Mouse (Mus musculus) limb, embryonic 10.5 days (tissue): ENCODE results near the gene Ddx39b. TPM values are rescaled to one million over a fixed set of nuclear protein-coding genes. Genes with fewer than 3 reads are reported as not detected.

Experiments
- DNase-seq: peaks from one replicate; pipeline ENCODE4 v3.0.0-alpha.2; 2017; ENCODE audit warnings: low spot score
- H3K27ac ChIP-seq: fragments of 300-500 bp; sonication (generic); 2 replicates; pipeline ENCODE4 v1.5.1; 2016; ENCODE audit warnings: mild to moderate bottlenecking
- H3K27me3 ChIP-seq: fragments of 300-500 bp; sonication (generic); 2 replicates; pipeline ENCODE4 v1.6.1; 2016; ENCODE audit warnings: low read depth, mild to moderate bottlenecking; ENCODE audit not compliant: poor library complexity, severe bottlenecking
- H3K36me3 ChIP-seq: fragments of 300-500 bp; sonication (generic); 2 replicates; pipeline ENCODE4 v1.6.1; 2016; ENCODE audit warnings: mild to moderate bottlenecking, moderate library complexity
- H3K4me1 ChIP-seq: fragments of 300-500 bp; sonication (generic); 2 replicates; pipeline ENCODE4 v1.6.1; 2016
- H3K4me3 ChIP-seq: fragments of 300-500 bp; sonication (generic); 2 replicates; pipeline ENCODE4 v1.5.1; 2016; ENCODE audit warnings: mild to moderate bottlenecking, moderate library complexity
- H3K9me3 ChIP-seq: fragments of 300-500 bp; sonication (generic); replicated peaks from 2 replicates; pipeline ENCODE4 v1.6.1; 2016; ENCODE audit warnings: mild to moderate bottlenecking
- WGBS: fragments of 180-500 bp; shearing (Covaris S2); methylation state at CpG from one replicate; pipeline ENCODE4 v1.1.7; 2016; 5-methylcytosine and 5-hydroxymethylcytosine counted together
- polyA plus RNA-seq: library from polyadenylated mRNA; unstranded; fragments of >200 nt; fragmentation: Nextera tagmentation; extraction: Ambion mirVana; gene quantifications from 2 replicates; pipeline ENCODE4 v1.2.1, GENCODE M21; 2016

Gene Ddx39b
- polyA plus RNA-seq, 1 experiment from 2014 or later, result 749 TPM

DNA sequence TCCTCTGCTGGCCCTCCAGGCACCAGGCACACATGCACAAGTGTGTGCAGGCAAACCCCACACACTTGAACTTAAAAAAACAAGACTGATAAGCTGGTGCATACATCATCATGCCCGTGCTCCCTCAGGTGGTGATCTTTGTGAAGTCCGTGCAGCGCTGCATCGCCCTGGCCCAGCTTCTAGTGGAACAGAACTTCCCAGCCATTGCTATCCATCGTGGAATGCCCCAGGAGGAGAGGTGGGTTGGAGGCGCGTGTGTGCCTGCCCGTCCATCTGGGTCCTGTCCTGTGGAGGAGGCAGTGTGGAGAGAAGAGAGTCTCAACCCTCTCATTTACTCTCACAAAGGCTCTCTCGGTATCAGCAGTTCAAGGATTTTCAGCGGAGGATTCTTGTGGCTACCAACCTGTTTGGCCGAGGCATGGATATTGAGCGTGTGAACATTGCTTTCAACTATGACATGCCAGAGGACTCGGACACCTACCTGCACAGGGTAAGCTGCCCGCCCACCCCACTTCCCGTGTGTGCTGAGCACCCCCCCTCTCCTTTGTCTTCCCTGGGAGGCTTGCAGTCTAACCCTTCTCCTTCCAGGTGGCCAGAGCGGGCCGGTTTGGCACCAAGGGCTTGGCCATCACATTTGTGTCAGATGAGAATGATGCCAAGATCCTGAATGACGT is 11.2 kb downstream of the Ddx39b start:
- Histone ChIP-seq H3K9me3 (no peaks in the 10 kb centered on the region), H3K27ac (no peak overlapping the region), H3K4me3 (no peak overlapping the region), H3K4me1 (no peaks in the 10 kb centered on the region; the same call in none of the 2 replicates), H3K36me3 (peaks cover 67% of the 10 kb centered on the region), H3K27me3 (no peaks in the 10 kb centered on the region)
- DNase-seq, result no peak
- 92% methylated on average over 18 of the region's 18 CpGs for WGBS

DNA sequence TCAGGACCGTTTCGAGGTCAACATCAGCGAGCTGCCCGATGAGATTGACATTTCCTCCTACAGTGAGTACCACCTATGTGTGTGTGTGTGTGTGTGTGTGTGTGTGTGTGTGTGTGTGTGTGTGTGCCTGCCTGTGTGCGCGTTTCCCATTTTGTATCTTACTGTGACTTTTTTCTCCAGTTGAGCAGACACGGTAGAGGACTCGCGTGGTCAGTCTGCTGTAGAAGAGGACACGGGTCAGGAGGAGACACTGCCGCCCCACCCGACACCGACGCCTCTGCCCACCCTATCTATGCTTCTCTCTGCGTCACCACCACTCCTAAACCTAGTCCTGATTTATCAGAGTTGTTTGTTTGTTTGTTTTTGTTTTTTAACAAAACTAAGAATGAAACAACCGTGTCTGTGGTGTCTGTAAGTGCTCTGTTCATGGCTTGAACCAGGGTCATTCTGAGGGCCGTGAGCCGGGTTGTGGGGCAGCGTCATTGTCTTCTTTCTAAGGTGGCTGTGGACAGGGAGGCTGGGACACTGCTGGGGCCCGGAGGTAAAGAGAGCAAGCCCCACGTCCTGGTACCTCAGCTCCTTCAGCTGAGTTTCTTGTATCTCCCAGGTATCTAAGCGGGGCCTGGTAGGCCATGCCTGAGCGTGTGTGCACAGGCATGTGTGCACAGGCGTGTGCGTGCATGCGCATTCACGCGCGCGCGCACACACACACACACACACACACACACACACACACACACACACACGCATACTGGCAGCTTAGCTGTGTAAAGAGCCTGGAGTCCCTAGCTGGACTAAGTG is 11.9 kb downstream of the Ddx39b start:
- 88% methylated on average over 32 of the region's 32 CpGs for WGBS
- Histone ChIP-seq H3K9me3 (no peaks in the 10 kb centered on the region), H3K4me3 (no peak overlapping the region), H3K27ac (no peak overlapping the region), H3K4me1 (peaks cover 3% of the 10 kb centered on the region), H3K27me3 (no peaks in the 10 kb centered on the region), H3K36me3 (peaks cover 59% of the 10 kb centered on the region)
- DNase-seq, result no peak

DNA sequence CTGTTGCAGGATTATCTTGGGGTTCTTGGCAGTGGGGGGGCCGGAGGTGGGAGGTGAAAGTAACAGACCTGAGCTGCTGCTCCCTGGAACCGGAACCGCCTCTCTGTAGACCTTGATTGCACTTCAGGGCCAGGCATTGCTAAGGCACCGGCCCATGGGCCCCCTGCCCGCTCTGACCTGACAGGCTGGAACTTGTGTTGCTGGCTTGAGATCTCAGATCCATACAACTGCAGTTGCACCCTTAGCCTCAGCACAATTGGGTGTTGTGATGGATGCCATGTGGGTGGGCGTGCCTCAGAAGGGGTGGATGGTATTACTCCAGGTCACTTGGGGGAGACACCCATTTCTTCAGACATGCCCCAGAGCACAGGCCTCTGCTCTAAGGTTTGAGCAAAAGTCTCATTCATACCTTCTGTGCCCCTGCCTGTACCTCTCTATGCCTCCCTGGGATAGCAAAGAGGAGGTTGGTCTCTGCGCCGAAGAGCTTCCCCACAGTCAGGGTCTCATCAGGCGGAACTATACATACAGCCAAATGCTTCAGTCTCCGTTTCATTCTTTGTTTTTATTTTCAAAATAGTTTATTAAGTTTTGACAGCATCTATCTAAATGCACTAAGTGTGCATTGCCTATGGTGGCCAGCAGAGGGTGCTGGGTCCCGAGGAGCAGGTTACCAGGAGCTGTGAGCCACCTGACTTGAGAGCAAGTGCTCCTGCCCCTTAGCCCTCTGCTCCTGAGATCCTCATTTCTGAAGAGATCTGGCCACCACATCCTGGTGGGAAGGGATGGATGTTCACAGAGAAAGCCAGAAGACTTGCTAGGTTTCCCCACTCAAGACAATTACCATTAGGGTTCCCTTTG is 12.9 kb downstream of the Ddx39b start:
- H3K4me3 ChIP-seq, result no peak overlapping the region

DNA sequence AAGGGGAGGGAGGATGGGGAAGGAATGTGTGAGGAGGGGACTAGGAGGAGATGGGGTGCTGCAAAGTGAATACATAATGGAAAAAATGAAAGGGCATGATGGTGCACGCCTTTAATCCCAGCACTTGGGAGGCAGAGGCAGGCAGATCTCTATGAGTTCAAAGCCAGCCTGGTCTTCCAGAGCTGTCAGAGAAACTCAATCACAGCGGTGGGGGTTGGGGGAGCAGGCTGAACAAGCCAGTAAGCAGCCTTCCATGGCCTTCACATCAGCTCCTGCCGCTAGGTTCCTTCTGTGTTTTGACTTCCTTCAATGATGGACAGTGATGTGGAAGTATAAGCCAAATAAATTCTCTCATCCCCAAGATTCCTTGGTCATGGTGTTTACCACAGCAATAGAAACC is 13.8 kb downstream of the Ddx39b start:
- Histone ChIP-seq H3K9me3 (no peaks in the 10 kb centered on the region), H3K36me3 (peaks cover 41% of the 10 kb centered on the region), H3K4me3 (no peak overlapping the region), H3K27me3 (peaks cover 5% of the 10 kb centered on the region; the same call in 1 of the 2 replicates), H3K27ac (no peak overlapping the region), H3K4me1 (peaks cover 3% of the 10 kb centered on the region; the same call in 1 of the 2 replicates)
- WGBS, result 74% methylated on average over 3 of the region's 3 CpGs
- DNase-seq, result no peak

More for the DNA sequence above, 12.9 kb downstream of the Ddx39b start:
- Histone ChIP-seq H3K4me1 (peaks cover 3% of the 10 kb centered on the region), H3K36me3 (peaks cover 50% of the 10 kb centered on the region), H3K27me3 (no peaks in the 10 kb centered on the region), H3K9me3 (no peaks in the 10 kb centered on the region), H3K27ac (no peak overlapping the region)
- 58% methylated on average over 11 of the region's 11 CpGs for WGBS
- peak; percentile 60 for DNase-seq

DNA sequence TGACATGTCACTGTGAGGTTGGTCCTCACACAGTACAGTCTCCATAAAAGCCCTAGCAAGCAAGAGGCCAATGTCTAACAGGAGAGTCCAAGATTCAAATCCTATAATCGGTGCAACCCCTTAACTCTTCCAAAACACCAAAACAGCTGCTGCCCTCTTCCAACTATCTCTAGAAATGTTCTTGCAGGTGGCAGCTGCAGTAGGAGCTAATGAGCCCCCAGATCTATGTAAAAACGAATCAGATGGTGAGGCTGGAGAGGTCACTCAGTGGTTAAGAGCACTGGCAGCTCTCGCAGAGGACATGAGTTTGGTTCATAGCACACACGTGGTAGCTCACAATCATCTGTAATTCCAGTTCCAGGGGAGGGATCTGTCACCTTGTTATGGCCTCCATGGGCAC is 14.2 kb downstream of the Ddx39b start:
- peaks cover 9% of the 10 kb centered on the region for H3K27me3 ChIP-seq
- H3K9me3 ChIP-seq, result no peaks in the 10 kb centered on the region
- peaks cover 37% of the 10 kb centered on the region for H3K36me3 ChIP-seq
- no peak for DNase-seq
- WGBS, result 65% methylated on average over 4 of the region's 4 CpGs
- peaks cover 3% of the 10 kb centered on the region; the same call in 1 of the 2 replicates for H3K4me1 ChIP-seq
- H3K27ac ChIP-seq, result no peak overlapping the region
- no peak overlapping the region for H3K4me3 ChIP-seq

DNA sequence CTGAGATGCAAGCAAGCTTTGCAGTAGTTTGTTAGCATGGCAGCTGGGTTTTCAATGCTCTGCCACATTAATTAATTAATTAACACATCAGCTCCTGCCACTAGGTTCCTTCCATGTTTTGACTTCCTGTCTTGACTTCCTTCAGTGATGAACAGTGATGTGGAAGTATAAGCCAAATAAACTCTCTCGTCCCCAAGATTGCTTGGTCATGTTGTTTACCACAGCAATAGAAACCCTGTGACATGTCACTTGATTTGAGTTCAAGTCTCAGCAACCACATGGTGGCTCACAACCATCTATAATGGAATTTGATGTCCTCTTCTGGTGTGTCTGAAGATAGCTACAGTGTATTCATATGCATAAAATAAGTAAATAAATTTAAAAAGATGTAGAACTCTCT is 15.8 kb downstream of the Ddx39b start:
- no peak for DNase-seq
- H3K9me3 ChIP-seq, result no peaks in the 10 kb centered on the region
- H3K27ac ChIP-seq, result no peak overlapping the region
- H3K36me3 ChIP-seq, result peaks cover 22% of the 10 kb centered on the region
- 87% methylated on average over 1 of the region's 1 CpGs for WGBS
- H3K4me3 ChIP-seq, result no peak overlapping the region
- peaks cover 26% of the 10 kb centered on the region for H3K27me3 ChIP-seq
- H3K4me1 ChIP-seq, result peaks cover 3% of the 10 kb centered on the region; the same call in 1 of the 2 replicates

DNA sequence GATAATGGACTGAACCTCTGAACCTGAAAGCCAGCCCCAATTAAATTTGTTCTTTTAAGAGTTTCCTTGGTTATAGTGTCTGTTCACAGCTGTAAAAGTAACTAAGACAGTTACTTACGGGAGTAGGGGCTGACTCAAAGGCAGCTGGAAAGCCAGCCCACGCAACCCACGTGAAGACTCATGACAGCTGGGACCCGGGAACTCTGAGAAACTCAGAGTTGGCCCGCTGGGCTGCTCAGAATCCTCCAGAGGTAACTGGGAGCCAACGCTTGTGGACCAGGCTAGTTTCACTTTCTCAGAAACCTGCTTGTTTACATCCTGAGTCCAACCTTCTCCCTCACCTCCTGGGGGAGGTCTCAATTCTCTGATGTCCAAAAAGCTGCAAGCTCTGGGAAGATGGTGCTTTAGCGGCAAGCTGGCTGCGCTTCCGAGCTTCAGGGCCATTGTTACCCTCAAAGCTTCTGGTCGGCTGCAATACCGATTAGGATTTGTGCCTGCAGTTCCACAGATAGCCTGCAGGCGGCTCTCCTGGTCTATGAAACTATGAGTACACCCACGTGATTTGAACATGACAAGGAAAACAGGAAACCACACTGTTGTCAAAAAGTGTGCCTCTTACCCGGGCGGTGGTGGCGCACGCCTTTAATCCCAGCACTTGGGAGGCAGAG is 16.4 kb downstream of the Ddx39b start:
- Histone ChIP-seq H3K4me1 (peaks cover 9% of the 10 kb centered on the region), H3K36me3 (peaks cover 16% of the 10 kb centered on the region), H3K27ac (no peak overlapping the region), H3K27me3 (peaks cover 32% of the 10 kb centered on the region), H3K9me3 (no peaks in the 10 kb centered on the region), H3K4me3 (peak overlapping the region; percentile 30; the same call in 1 of the 2 replicates)
- DNase-seq, result peak; percentile 85
- WGBS, result 16% methylated on average over 17 of the region's 17 CpGs

DNA sequence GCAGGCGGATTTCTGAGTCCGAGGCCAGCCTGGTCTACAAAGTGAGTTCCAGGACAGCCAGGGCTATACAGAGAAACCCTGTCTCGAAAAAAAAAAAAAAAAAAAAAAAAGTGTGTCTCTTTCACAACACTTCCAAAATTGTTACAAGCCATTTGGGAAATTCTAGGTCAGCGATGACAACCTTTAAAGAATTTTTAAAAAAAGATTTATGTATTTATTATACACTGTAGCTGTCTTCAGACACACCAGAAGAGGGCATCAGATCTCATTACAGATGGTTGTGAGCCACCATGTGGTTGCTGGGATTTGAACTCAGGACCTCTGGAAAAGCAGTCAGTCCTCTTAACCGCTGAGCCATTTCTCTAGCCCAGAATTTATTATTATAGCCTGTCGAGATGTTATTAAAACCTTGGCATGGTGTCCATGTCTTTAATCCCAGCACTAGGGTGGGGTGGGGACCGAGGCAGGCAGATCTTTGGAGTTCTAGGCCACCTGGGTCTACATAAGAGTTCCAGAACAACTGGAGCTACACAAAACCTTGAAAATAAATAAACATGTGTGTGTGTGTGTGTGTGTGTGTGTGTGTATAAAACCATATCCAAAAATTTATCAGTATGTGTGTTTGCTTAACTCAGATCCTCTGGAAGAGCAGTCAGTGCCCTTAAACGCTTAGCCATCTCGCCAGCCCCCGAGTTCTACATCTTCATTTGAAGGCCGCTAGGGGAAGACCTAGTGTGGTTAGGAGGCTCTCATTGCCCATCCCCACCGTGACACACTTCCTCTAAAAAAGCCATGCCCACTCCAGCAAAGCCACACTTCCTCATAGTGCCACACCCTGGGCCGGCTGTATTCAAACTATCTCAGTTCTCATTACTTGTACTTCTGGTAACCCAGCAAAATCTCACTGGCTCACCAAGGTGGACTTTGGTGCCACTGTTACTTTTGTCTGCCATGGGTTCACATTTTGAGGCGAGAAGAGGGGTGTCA is 17.2 kb downstream of the Ddx39b start:
- DNase-seq, result no peak
- H3K4me1 ChIP-seq, result peaks cover 17% of the 10 kb centered on the region
- H3K9me3 ChIP-seq, result no peaks in the 10 kb centered on the region
- peaks cover 8% of the 10 kb centered on the region for H3K36me3 ChIP-seq
- 63% methylated on average over 14 of the region's 14 CpGs for WGBS
- peaks cover 40% of the 10 kb centered on the region for H3K27me3 ChIP-seq
- H3K27ac ChIP-seq, result no peak overlapping the region
- H3K4me3 ChIP-seq, result no peak overlapping the region

DNA sequence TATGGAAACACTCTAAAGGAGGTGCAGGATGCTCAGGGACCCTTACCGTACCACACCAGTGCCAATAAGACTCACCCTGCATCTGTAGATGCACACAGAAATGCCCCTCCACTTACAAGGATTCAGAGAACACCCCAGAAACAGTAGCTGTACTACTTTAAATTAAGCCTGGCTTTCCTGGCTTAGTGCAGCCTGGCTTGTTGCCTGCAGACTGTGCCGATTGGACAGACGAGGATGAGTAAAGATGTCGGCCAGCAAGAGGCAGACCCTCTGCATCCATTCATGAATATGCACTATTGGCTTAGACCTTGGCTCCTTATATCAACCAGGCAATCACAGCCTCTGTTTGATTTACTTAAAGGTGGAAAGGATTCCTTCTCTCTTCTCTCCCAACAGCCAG is 18.1 kb downstream of the Ddx39b start:
- Histone ChIP-seq H3K27me3 (peaks cover 48% of the 10 kb centered on the region), H3K9me3 (no peaks in the 10 kb centered on the region), H3K36me3 (no peaks in the 10 kb centered on the region), H3K27ac (no peak overlapping the region), H3K4me1 (peaks cover 20% of the 10 kb centered on the region), H3K4me3 (no peak overlapping the region)
- WGBS, result 81% methylated on average over 4 of the region's 4 CpGs
- DNase-seq, result no peak

DNA sequence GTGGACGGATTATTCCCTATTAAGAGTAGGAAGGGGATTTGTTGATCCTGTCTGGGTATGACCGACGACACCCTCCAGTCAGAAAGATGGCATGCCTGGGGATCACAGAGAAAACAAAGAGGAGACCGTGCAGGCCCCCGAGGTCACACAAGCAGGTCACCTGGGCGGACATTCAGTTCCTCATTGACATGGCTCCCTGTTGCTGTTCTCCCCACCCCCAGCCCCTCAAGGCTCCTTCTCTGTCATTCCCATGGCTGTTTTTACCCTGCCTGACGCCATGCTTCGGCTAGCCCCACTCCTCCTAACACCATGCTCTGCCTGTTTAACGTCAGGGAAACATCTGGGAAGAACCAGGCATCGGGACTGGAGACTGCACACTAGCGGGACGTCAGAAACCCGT is 20.1 kb downstream of the Ddx39b start:
- WGBS, result 71% methylated on average over 13 of the region's 13 CpGs

DNA sequence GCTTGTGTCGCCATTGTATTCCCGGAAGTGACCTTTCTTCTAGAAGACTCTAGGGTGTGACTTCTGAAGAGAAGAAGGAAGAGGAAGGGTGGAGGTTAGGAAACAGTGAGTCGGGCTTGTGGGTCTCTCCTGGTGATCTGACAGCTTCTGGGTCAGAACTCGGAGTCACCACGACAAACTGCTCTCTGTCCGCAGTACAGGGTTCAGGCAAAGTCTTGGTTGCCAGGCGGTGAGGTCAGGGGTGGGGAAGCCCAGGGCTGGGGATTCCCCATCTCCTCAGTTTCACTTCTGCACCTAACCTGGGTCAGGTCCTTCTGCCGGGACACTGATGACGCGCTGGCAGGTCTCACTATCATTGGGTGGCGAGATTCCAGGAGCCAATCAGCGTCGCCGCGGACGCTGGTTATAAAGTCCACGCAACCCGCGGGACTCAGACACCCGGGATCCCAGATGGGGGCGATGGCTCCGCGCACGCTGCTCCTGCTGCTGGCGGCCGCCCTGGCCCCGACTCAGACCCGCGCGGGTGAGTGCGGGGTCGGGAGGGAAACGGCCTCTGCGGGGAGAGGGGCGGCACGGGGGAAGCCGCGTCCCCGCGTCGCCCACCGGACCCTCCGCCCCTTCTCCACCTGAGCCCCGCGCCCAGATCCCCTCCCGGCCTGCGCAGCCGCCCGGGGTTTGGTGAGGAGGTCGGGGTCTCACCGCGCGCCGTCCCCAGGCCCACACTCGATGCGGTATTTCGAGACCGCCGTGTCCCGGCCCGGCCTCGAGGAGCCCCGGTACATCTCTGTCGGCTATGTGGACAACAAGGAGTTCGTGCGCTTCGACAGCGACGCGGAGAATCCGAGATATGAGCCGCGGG is 21.3 kb downstream of the Ddx39b start, which contains the start of gene H2-D1:
TSS of gene H2-D1 (plus strand) at position 67 of the 859 bp plus-strand sequence.
- Histone ChIP-seq H3K4me1 (peaks cover 19% of the 10 kb centered on the region), H3K9me3 (no peaks in the 10 kb centered on the region), H3K4me3 (peak within 1 kb of the TSS; percentile 71), H3K27me3 (peaks cover 71% of the 10 kb centered on the region), H3K27ac (peak within 1 kb of the TSS; percentile 38), H3K36me3 (no peaks in the 10 kb centered on the region)
- WGBS, result 2% methylated on average over 73 of the region's 73 CpGs
- DNase-seq, result peak; percentile 88

More for the DNA sequence above, 20.1 kb downstream of the Ddx39b start:
- Histone ChIP-seq H3K4me1 (peaks cover 20% of the 10 kb centered on the region), H3K9me3 (no peaks in the 10 kb centered on the region), H3K4me3 (no peak overlapping the region), H3K36me3 (no peaks in the 10 kb centered on the region), H3K27me3 (peaks cover 68% of the 10 kb centered on the region), H3K27ac (no peak overlapping the region)
- DNase-seq, result no peak
